Mouse (Mus musculus) heart, embryonic 12.5 days (tissue): ENCODE measurements around the gene Phlda1. TPM values are rescaled to one million over a fixed set of nuclear protein-coding genes. Genes with fewer than 3 reads are reported as not detected.

Experiments used
- ATAC-seq: fragments of 200-750 bp; cut with Nextera tagmentation; 2 replicates; pipeline ENCODE4 v1.8.0; 2017; ENCODE audit warnings: moderate TSS enrichment, moderate library complexity; ENCODE audit not compliant: insufficient number of reproducible peaks, low FRiP score
- H3K27ac ChIP-seq: fragments of 300-500 bp; sonication (generic); 2 replicates; pipeline ENCODE4 v1.5.1; 2016; ENCODE audit warnings: mild to moderate bottlenecking, moderate library complexity; ENCODE audit not compliant: poor library complexity, severe bottlenecking
- H3K27me3 ChIP-seq: fragments of 300-500 bp; sonication (generic); replicated peaks from 2 replicates; pipeline ENCODE4 v1.6.1; 2016; ENCODE audit warnings: mild to moderate bottlenecking, moderate library complexity
- H3K36me3 ChIP-seq: fragments of 300-500 bp; sonication (generic); 2 replicates; pipeline ENCODE4 v1.6.1; 2016; ENCODE audit warnings: mild to moderate bottlenecking, moderate library complexity
- H3K4me1 ChIP-seq: fragments of 300-500 bp; sonication (generic); replicated peaks from 2 replicates; pipeline ENCODE4 v1.6.1; 2016; ENCODE audit warnings: mild to moderate bottlenecking
- H3K4me2 ChIP-seq: fragments of 300-500 bp; sonication (generic); 2 replicates; pipeline ENCODE4 v1.6.1; 2016; ENCODE audit warnings: mild to moderate bottlenecking, moderate library complexity
- H3K4me3 ChIP-seq: fragments of 300-500 bp; sonication (generic); 2 replicates; pipeline ENCODE4 v1.5.1; 2016; ENCODE audit warnings: mild to moderate bottlenecking
- H3K9ac ChIP-seq: fragments of 300-500 bp; sonication (generic); 2 replicates; pipeline ENCODE4 v1.6.1; 2016; ENCODE audit warnings: mild to moderate bottlenecking, moderate library complexity
- H3K9me3 ChIP-seq: fragments of 300-500 bp; sonication (generic); replicated peaks from 2 replicates; pipeline ENCODE4 v1.6.1; 2016; ENCODE audit warnings: mild to moderate bottlenecking, moderate library complexity
- WGBS: fragments of 180-500 bp; shearing (Covaris S2); methylation state at CpG from one replicate; pipeline ENCODE4 v1.1.7; 2016; 5-methylcytosine and 5-hydroxymethylcytosine counted together
- polyA plus RNA-seq: library from polyadenylated mRNA; unstranded; fragments of >200 nt; fragmentation: Nextera tagmentation; extraction: Ambion mirVana; gene quantifications from 2 replicates; pipeline ENCODE4 v1.2.1, GENCODE M21; 2016

The Phlda1 gene
- polyA plus RNA-seq, 1 experiment from 2014 or later: 19.8 TPM

- WGBS: 70% methylated on average over 6 of the region's 6 CpGs
- H3K4me3 ChIP-seq: no peak overlapping the region
- H3K9ac ChIP-seq: no peak overlapping the region
- H3K27me3 ChIP-seq: no peaks in the 10 kb centered on the region
- ATAC-seq: no peak
- peaks cover 11% of the 10 kb centered on the region; the same call in 1 of the 2 replicates for H3K4me1 ChIP-seq
- 0 out of 2 replicates have a peak, but pooled peaks cover 2% of the 10 kb centered on the region for H3K9me3 ChIP-seq
- no peaks in the 10 kb centered on the region for H3K36me3 ChIP-seq
- H3K4me2 ChIP-seq: no peak overlapping the region
- no peak overlapping the region for H3K27ac ChIP-seq
Observed at GRCm38 (mm10) chr10:111550075-111550695, 44.1 kb downstream of the Phlda1 start.

DNA sequence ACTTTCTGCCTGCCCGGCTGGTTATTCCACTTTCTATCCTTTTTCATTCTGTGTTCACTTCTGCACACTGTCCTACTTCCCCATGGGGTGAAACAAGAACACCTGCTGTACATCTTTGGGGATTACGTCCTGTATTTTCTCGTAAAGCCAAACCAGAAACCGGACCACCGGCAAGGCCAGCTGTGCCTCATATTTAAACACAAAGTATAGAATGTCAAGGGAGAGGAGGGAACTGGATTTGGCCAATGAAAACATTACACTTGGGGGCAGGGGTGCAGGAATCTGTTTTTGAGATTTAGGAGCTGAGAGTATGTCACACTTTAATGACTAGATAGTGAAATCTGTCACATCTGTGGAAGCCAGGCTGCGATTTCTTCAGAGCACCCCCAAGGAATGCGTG is 47.6 kb downstream of the Phlda1 start:
- H3K9ac ChIP-seq: no peak overlapping the region
- no peak overlapping the region for H3K4me2 ChIP-seq
- H3K9me3 ChIP-seq: 0 out of 2 replicates have a peak, but pooled peaks cover 2% of the 10 kb centered on the region
- no peak for ATAC-seq
- H3K27me3 ChIP-seq: no peaks in the 10 kb centered on the region
- peaks cover 12% of the 10 kb centered on the region for H3K4me1 ChIP-seq
- H3K27ac ChIP-seq: no peak overlapping the region
- 77% methylated on average over 7 of the region's 7 CpGs for WGBS
- no peaks in the 10 kb centered on the region for H3K36me3 ChIP-seq
- no peak overlapping the region for H3K4me3 ChIP-seq

GRCm38 (mm10) chr10:111554651-111555050 is 48.6 kb downstream of the Phlda1 start:
- no peak overlapping the region for H3K4me3 ChIP-seq
- ATAC-seq: no peak
- no peaks in the 10 kb centered on the region for H3K27me3 ChIP-seq
- 0 out of 2 replicates have a peak, but pooled peaks cover 2% of the 10 kb centered on the region for H3K9me3 ChIP-seq
- H3K4me2 ChIP-seq: no peak overlapping the region
- no peak overlapping the region for H3K9ac ChIP-seq
- no peak overlapping the region for H3K27ac ChIP-seq
- 81% methylated on average over 5 of the region's 5 CpGs for WGBS
- peaks cover 21% of the 10 kb centered on the region for H3K4me1 ChIP-seq
- no peaks in the 10 kb centered on the region for H3K36me3 ChIP-seq

- H3K9ac ChIP-seq: no peak overlapping the region
- H3K9me3 ChIP-seq: no peaks in the 10 kb centered on the region
- ATAC-seq: no peak
- no peaks in the 10 kb centered on the region for H3K27me3 ChIP-seq
- 84% methylated on average over 5 of the region's 5 CpGs for WGBS
- no peak overlapping the region for H3K4me3 ChIP-seq
- peaks cover 24% of the 10 kb centered on the region for H3K4me1 ChIP-seq
- H3K36me3 ChIP-seq: no peaks in the 10 kb centered on the region
- H3K27ac ChIP-seq: peak overlapping the region; percentile 66
- H3K4me2 ChIP-seq: no peak overlapping the region
Observed at GRCm38 (mm10) chr10:111558211-111558610, 52.1 kb downstream of the Phlda1 start.

Other genes with a start within 250 kb of the Phlda1 start
- 3.6 and 4.7 TPM in 2 replicates for gene Bbs10, start 207.6 kb upstream of the Phlda1 start, polyA plus RNA-seq
- 166 and 167 TPM in 2 replicates for gene Nap1l1, start 33.1 kb upstream of the Phlda1 start, polyA plus RNA-seq